Mouse (Mus musculus): ENCODE data around the gene Abcc9. TPM values are rescaled to one million over a fixed set of nuclear protein-coding genes. Genes with fewer than 3 reads are reported as not detected.

The Abcc9 gene
- 6.4 and 7.3 TPM in 2 replicates for polyA plus RNA-seq (2014; fragmentation: Nextera tagmentation; extraction: Ambion mirVana)

DNA sequence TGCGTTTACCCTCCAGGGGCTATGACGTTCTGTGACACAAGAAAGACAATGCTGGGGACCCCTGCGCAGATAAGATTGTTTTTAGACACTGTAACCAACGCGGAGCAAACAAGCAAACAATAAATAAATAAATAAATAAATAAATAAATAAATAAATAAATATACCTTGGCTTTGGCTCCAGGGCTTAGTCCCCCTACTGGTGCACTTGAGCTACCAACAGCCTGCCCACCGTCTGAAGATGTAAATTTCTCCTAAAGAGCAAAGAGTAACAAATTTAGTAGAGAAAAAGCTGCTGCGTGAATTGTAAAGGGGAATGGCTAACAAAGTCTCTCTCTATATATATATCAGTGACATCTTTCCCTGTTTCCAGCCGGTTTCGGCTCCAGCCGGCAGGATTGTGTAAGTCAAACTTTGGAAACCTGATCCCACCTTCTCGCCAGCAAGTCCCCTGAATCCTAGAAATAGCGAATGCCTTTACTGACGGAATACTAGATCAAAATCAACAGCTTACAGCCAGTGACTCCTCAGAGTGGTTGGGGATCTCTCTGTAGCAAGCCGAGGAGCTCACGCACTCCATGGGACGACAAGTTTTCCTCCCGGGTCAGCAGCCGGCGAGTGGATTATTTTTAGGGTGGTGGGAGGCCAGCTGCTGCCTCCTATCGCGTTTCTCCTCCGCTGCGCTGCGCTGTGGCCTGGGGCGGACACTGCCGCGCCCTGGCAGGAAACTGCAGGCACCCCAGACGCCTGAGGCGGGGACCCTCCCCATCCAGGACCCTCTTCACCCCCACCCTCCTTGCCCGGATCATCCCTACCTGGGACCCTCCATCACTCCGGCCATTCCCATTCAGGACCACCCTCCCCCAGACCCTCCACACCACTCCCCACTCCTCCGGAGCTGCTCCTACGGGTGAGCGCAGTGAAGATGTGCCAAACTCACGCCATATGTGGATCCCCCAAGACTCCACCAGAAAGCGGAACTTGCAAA, at the start of gene Abcc9:
Gene Abcc9 (minus strand): TSS at position 664 of the 986 bp plus-strand sequence.
- H3K27ac ChIP-seq (ENCODE audit: low read depth, low read length) = 0 out of 2 replicates have a peak within 1 kb of the TSS, but pooled peaks have one; percentile 4

DNA sequence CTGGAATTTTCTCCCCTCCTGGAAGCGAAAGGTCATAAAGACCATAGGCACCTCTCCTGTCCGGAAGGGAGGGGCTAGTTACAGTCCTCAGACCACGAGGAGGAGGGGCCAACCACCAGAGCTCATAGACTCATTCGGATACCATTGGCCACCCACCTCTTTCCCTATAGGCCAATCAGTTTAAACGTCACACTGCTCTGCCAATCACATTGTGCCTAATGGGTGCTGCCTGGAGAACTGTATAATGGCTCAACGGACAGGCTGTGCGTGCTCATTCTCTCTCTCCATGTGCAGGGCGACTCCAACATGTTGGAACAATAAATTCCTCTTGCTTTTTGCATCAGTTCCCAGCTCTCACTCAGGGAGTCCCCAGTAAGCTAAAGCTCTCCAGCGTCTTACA, 49.2 kb upstream of the Abcc9 start:
- H3K27ac ChIP-seq (ENCODE audit: low read depth, low read length) = no peak overlapping the region
- H3K4me2 ChIP-seq (replicated peaks; ENCODE audit: low read depth, low read length) = no peak overlapping the region
- 50% methylated on average over 9 of the region's 9 CpGs for WGBS
- peaks cover 6% of the 10 kb centered on the region; the same call in 1 of the 2 replicates for H3K27me3 ChIP-seq (ENCODE audit: control insufficient read depth, insufficient read depth, low read length)
- no peaks in the 10 kb centered on the region for H3K36me3 ChIP-seq (ENCODE audit: control insufficient read depth, insufficient read depth, low read length)
- no peak overlapping the region for H3K9ac ChIP-seq (ENCODE audit: low read depth, low read length)
- peak; percentile 47; the same call in 1 of the 2 replicates for ATAC-seq (ENCODE audit: low FRiP score, low TSS enrichment)
- no peak overlapping the region for H3K4me3 ChIP-seq (ENCODE audit: low read length)
- no peaks in the 10 kb centered on the region for H3K9me3 ChIP-seq (ENCODE audit: control insufficient read depth, low read length)
- H3K4me1 ChIP-seq (ENCODE audit: control insufficient read depth, insufficient read depth, low read length) = no peaks in the 10 kb centered on the region

More for the DNA sequence above, at the start of gene Abcc9:
- Histone ChIP-seq H3K4me2 (replicated peaks; ENCODE audit: low read depth, low read length) (peak within 1 kb of the TSS; percentile 82), H3K9ac (ENCODE audit: low read depth, low read length) (peak within 1 kb of the TSS; percentile 49), H3K4me1 (ENCODE audit: control insufficient read depth, insufficient read depth, low read length) (no peaks in the 10 kb centered on the region), H3K9me3 (ENCODE audit: control insufficient read depth, low read length) (no peaks in the 10 kb centered on the region), H3K27me3 (ENCODE audit: control insufficient read depth, insufficient read depth, low read length) (no peaks in the 10 kb centered on the region), H3K4me3 (ENCODE audit: low read length) (peak within 1 kb of the TSS; percentile 43), H3K36me3 (ENCODE audit: control insufficient read depth, insufficient read depth, low read length) (no peaks in the 10 kb centered on the region)
- 7% methylated on average over 36 of the region's 36 CpGs for WGBS
- peak; percentile 89 for ATAC-seq (ENCODE audit: low FRiP score, low TSS enrichment)

DNA sequence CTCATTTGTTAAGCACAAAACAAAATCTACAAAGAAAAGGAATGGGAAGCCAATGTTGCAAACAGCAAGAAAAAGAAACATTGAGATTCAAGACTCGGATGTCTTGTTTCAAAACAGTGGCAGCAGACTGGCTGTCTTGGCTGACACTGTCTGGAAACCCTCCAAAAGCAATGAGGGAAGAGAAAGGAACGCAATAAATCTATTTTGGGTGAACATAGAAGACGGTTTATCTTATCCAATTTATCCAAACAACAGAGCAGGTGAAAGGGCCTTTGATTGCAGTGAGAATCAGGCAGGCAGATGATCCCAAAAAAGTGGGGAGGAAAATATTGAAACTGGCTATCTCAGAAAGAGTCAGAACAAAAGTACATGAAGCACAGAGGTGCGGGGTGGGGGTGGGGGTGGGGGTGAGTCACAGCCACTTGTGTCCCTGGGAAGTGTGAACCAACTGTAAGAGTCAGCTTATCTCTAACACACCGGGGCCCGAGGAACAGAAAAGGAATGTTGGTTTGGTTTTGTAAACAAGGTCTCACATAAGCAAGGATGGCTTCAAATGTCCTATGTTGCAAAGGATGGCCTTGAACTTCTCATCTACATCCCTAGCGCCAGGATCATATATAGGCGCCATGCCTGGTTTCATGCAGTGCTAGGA, 46.1 kb upstream of the Abcc9 start:
- Histone ChIP-seq H3K27ac (ENCODE audit: low read depth, low read length) (no peak overlapping the region), H3K4me3 (ENCODE audit: low read length) (no peak overlapping the region), H3K9me3 (ENCODE audit: control insufficient read depth, low read length) (no peaks in the 10 kb centered on the region), H3K4me2 (replicated peaks; ENCODE audit: low read depth, low read length) (no peak overlapping the region), H3K9ac (ENCODE audit: low read depth, low read length) (no peak overlapping the region), H3K27me3 (ENCODE audit: control insufficient read depth, insufficient read depth, low read length) (peaks cover 4% of the 10 kb centered on the region; the same call in 1 of the 2 replicates), H3K4me1 (ENCODE audit: control insufficient read depth, insufficient read depth, low read length) (no peaks in the 10 kb centered on the region), H3K36me3 (ENCODE audit: control insufficient read depth, insufficient read depth, low read length) (no peaks in the 10 kb centered on the region)
- no peak for ATAC-seq (ENCODE audit: low FRiP score, low TSS enrichment)
- WGBS = 70% methylated on average over 8 of the region's 8 CpGs

DNA sequence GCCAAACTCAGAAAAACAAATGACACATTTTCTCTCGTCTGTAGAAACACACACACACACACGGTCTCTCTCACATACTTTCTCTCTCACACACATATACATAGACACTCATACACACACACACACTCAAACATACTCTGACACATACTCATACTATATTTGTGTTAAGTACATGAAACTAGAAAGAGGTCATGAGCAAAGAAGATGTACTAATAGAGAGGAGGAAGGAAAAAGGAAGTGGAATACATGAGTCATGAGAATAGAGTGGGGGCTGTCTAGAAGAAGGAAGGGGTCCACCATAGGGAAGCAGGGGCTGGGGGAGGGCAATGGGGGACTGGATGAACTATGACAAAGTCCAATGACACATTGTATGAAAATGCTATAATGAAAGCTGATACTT, 45.0 kb upstream of the Abcc9 start:
- Histone ChIP-seq H3K9ac (ENCODE audit: low read depth, low read length) (no peak overlapping the region), H3K9me3 (ENCODE audit: control insufficient read depth, low read length) (no peaks in the 10 kb centered on the region), H3K4me1 (ENCODE audit: control insufficient read depth, insufficient read depth, low read length) (no peaks in the 10 kb centered on the region), H3K4me2 (replicated peaks; ENCODE audit: low read depth, low read length) (no peak overlapping the region), H3K27ac (ENCODE audit: low read depth, low read length) (no peak overlapping the region), H3K36me3 (ENCODE audit: control insufficient read depth, insufficient read depth, low read length) (no peaks in the 10 kb centered on the region), H3K27me3 (ENCODE audit: control insufficient read depth, insufficient read depth, low read length) (no peaks in the 10 kb centered on the region), H3K4me3 (ENCODE audit: low read length) (no peak overlapping the region)
- ATAC-seq (ENCODE audit: low FRiP score, low TSS enrichment) = no peak
- WGBS = 83% methylated on average over 2 of the region's 2 CpGs

DNA sequence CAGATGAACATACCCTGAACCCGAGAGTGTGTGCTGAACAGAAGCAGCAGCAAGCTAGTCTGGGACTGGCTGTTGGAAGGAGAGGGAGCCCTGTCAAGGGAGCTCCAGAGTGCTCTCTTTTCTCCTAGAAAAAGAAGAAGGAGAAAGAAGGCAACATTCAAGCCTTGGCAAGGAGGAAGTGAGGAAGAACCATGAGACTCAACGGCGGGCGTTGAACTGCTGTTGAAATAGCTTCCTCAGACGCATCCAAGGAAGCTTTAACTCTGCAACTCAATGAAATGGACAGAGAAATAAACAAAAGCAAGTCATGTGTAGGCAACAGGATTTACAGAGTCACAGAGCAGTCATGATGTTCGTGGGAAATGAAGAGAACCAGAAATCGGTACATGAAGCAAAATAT, 44.6 kb upstream of the Abcc9 start:
- ATAC-seq (ENCODE audit: low FRiP score, low TSS enrichment) = no peak
- Histone ChIP-seq H3K27ac (ENCODE audit: low read depth, low read length) (no peak overlapping the region), H3K9ac (ENCODE audit: low read depth, low read length) (no peak overlapping the region), H3K4me2 (replicated peaks; ENCODE audit: low read depth, low read length) (no peak overlapping the region), H3K27me3 (ENCODE audit: control insufficient read depth, insufficient read depth, low read length) (no peaks in the 10 kb centered on the region), H3K36me3 (ENCODE audit: control insufficient read depth, insufficient read depth, low read length) (no peaks in the 10 kb centered on the region), H3K9me3 (ENCODE audit: control insufficient read depth, low read length) (no peaks in the 10 kb centered on the region), H3K4me3 (ENCODE audit: low read length) (no peak overlapping the region), H3K4me1 (ENCODE audit: control insufficient read depth, insufficient read depth, low read length) (no peaks in the 10 kb centered on the region)
- 78% methylated on average over 7 of the region's 7 CpGs for WGBS

DNA sequence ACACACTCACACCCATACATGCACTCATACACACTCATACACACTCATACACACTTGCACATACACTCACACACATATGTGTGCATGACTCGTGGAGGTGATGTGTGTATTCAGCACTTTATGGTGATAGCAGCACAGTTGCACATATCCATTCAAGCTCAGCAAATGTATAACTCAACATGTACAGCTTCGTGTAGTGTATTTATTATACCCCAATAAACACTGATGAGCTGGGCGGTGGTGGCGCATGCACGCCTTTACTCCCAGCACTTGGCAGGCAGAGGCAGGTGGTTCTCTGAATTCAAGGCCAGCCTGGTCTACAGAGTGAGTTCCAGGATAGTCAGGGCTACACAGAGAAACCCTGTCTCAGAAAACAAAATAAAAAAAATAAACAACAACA, 43.4 kb upstream of the Abcc9 start:
- no peak for ATAC-seq (ENCODE audit: low FRiP score, low TSS enrichment)
- Histone ChIP-seq H3K27me3 (ENCODE audit: control insufficient read depth, insufficient read depth, low read length) (no peaks in the 10 kb centered on the region), H3K9me3 (ENCODE audit: control insufficient read depth, low read length) (no peaks in the 10 kb centered on the region), H3K4me3 (ENCODE audit: low read length) (no peak overlapping the region), H3K27ac (ENCODE audit: low read depth, low read length) (no peak overlapping the region), H3K4me1 (ENCODE audit: control insufficient read depth, insufficient read depth, low read length) (no peaks in the 10 kb centered on the region), H3K4me2 (replicated peaks; ENCODE audit: low read depth, low read length) (no peak overlapping the region), H3K36me3 (ENCODE audit: control insufficient read depth, insufficient read depth, low read length) (no peaks in the 10 kb centered on the region), H3K9ac (ENCODE audit: low read depth, low read length) (no peak overlapping the region)
- 90% methylated on average over 5 of the region's 5 CpGs for WGBS

DNA sequence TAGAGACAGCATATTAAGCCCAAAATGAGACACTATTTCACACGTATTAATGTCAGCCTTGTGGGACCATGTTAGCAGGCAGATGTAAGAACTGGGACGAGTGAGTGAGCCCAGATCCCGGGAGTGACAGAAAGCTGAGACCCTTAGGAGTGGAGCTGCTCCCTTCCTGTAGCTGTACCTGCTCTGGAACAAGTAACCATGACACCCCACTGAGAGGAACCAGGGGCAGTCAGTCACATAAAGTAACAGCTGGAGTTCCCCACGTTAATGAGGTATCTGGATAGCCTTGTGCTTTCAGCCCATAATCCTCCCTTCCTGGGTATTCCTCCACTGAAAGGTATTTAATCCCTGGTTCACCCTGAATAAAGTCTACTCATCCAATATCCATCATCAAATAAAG, 41.1 kb upstream of the Abcc9 start:
- Histone ChIP-seq H3K27ac (ENCODE audit: low read depth, low read length) (no peak overlapping the region), H3K4me2 (replicated peaks; ENCODE audit: low read depth, low read length) (no peak overlapping the region), H3K36me3 (ENCODE audit: control insufficient read depth, insufficient read depth, low read length) (no peaks in the 10 kb centered on the region), H3K27me3 (ENCODE audit: control insufficient read depth, insufficient read depth, low read length) (no peaks in the 10 kb centered on the region), H3K9me3 (ENCODE audit: control insufficient read depth, low read length) (no peaks in the 10 kb centered on the region), H3K4me1 (ENCODE audit: control insufficient read depth, insufficient read depth, low read length) (no peaks in the 10 kb centered on the region), H3K4me3 (ENCODE audit: low read length) (no peak overlapping the region), H3K9ac (ENCODE audit: low read depth, low read length) (no peak overlapping the region)
- 0 out of 2 replicates have a peak, but pooled peaks have one; percentile 12 for ATAC-seq (ENCODE audit: low FRiP score, low TSS enrichment)
- WGBS = 67% methylated on average over 4 of the region's 4 CpGs

DNA sequence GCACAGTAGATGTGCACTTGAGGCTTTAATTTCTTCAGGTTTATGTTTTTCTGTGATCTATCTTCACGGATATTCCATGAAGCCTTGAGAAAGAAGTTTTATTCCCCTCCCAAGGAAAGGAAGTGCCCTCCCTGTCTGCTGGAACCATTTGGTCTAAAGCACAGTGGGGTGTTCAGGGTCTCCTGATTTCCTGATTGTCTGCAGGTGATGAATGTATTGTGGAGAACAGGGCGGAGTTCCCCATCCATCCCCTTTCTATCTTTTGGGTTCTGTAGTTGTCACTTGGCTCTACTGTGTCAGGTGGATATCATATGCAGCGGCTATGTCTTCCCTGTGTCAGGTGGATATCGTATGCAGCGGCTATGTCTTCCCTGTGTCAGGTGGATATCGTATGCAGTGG, 39.6 kb upstream of the Abcc9 start:
- Histone ChIP-seq H3K27me3 (ENCODE audit: control insufficient read depth, insufficient read depth, low read length) (no peaks in the 10 kb centered on the region), H3K36me3 (ENCODE audit: control insufficient read depth, insufficient read depth, low read length) (no peaks in the 10 kb centered on the region), H3K4me3 (ENCODE audit: low read length) (no peak overlapping the region), H3K27ac (ENCODE audit: low read depth, low read length) (no peak overlapping the region), H3K4me2 (replicated peaks; ENCODE audit: low read depth, low read length) (no peak overlapping the region), H3K4me1 (ENCODE audit: control insufficient read depth, insufficient read depth, low read length) (no peaks in the 10 kb centered on the region), H3K9ac (ENCODE audit: low read depth, low read length) (no peak overlapping the region), H3K9me3 (ENCODE audit: control insufficient read depth, low read length) (no peaks in the 10 kb centered on the region)
- no peak for ATAC-seq (ENCODE audit: low FRiP score, low TSS enrichment)
- WGBS = 82% methylated on average over 6 of the region's 6 CpGs

DNA sequence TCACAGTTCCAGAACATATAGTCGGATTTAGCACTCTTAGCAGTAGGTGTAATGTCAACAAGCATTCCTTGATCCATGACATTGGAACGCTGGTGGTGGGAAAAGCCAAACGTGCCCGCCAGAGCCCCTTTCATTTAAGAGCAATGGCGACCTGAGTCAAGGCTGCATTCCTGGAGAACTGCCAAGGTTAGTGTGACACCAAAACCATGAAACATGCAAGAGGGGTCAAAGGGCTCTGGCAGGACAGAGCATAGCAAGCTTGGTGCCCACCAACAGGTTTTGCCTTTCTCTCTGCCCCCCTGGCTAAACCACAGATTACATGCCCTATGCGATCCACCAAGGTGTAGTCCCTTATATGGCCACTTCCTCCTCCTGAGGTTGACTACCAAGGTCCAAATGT, 36.5 kb upstream of the Abcc9 start:
- H3K4me2 ChIP-seq (replicated peaks; ENCODE audit: low read depth, low read length) = no peak overlapping the region
- no peaks in the 10 kb centered on the region for H3K27me3 ChIP-seq (ENCODE audit: control insufficient read depth, insufficient read depth, low read length)
- WGBS = 79% methylated on average over 6 of the region's 6 CpGs
- H3K36me3 ChIP-seq (ENCODE audit: control insufficient read depth, insufficient read depth, low read length) = no peaks in the 10 kb centered on the region
- H3K27ac ChIP-seq (ENCODE audit: low read depth, low read length) = no peak overlapping the region
- H3K9ac ChIP-seq (ENCODE audit: low read depth, low read length) = no peak overlapping the region
- no peak overlapping the region for H3K4me3 ChIP-seq (ENCODE audit: low read length)
- no peaks in the 10 kb centered on the region for H3K9me3 ChIP-seq (ENCODE audit: control insufficient read depth, low read length)
- no peak for ATAC-seq (ENCODE audit: low FRiP score, low TSS enrichment)
- no peaks in the 10 kb centered on the region for H3K4me1 ChIP-seq (ENCODE audit: control insufficient read depth, insufficient read depth, low read length)
